In the genomic region with DNA sequence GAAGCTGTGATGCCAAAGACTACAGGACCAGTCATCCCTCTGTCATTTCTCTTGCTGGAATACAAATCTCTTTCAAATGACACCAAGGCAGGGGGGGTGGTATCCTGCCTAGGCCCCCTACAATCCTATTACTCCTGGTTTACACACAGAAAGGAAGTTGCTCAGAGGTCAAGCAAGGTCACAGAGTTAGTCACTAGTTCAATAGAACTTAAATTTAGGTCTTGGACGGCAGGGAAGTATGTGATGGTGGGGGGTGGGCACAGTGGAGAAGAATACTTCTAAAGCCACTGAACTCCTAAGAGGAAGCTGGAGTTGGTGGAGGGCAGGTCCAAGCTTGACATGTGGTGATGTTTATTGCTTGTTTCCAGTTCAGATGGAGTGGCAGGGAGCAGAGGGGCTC, we compare ENCODE assay signal across 15 mouse cellular contexts.
DNase-seq lines count a peak whose midpoint lies in the region; ATAC-seq and TF ChIP-seq lines count a peak whose summit lies in the region.
"Had no signal": no experiment of that assay in that cellular context is flagged by ENCODE, and none has a peak within 500 bp of the region (broad histone marks: within the 10 kb centered on the region; RNA-seq: fewer than 3 reads in every experiment).

No protein-coding gene starts in this region.

- peak; percentile 34 for DNase-seq in forebrain, embryonic 10.5 days (ENCODE audit: extremely low spot score, low spot score)
- DNase-seq in kidney, postnatal 14 days, result peak; percentile 36
- DNase-seq in kidney, adult 9 months, result no peak
- peak; percentile 41 for DNase-seq in NIH3T3 (ENCODE audit: low read depth)
- DNase-seq in layer of hippocampus, postnatal 25 days (ENCODE audit: extremely low spot score in 1 of 2, low spot score in 1 of 2), result no peak
- no peak for DNase-seq in thymus, adult 18-20 months
- DNase-seq: adrenal gland, adult 8-10 months; cerebellum, adult 2 months; left cerebral cortex, postnatal 4 days; thymus, adult 2 months had no signal

- TF ChIP-seq POLR2A in embryonic fibroblast, embryonic 13.5 days (IDR thresholded peaks at IDR 0.05; ENCODE audit: low read depth, low read length), result no peak

- H3K27ac ChIP-seq in forebrain, embryonic 10.5 days, result peak overlapping the region; percentile 84
- H3K27ac ChIP-seq in forebrain, embryonic 16.5 days (ENCODE audit: low read length), result no peak overlapping the region
- peak overlapping the region; percentile 12; the same call in 1 of the 2 replicates for H3K27ac ChIP-seq in embryonic fibroblast, embryonic 13.5 days (ENCODE audit: insufficient read depth, low read length)
- H3K27ac ChIP-seq: hindbrain, embryonic 13.5 days; layer of hippocampus, adult 2 months had no signal

- H3K9ac ChIP-seq in forebrain, embryonic 16.5 days (replicated peaks; ENCODE audit: low read depth, low read length), result no peak overlapping the region
- H3K9ac ChIP-seq: hindbrain, embryonic 13.5 days had no signal

- no peak overlapping the region for H3K4me2 ChIP-seq in forebrain, embryonic 16.5 days (ENCODE audit: low read length)
- H3K4me2 ChIP-seq: hindbrain, embryonic 13.5 days had no signal

- H3K4me1 ChIP-seq in forebrain, embryonic 10.5 days, result peaks cover 51% of the 10 kb centered on the region
- H3K4me1 ChIP-seq in forebrain, embryonic 16.5 days (replicated peaks; ENCODE audit: control insufficient read depth, insufficient read depth, low read length), result no peaks in the 10 kb centered on the region
- H3K4me1 ChIP-seq in embryonic fibroblast, embryonic 13.5 days (ENCODE audit: control insufficient read depth, insufficient read depth, low read length), result peaks cover 7% of the 10 kb centered on the region; the same call in 1 of the 2 replicates

- no peak overlapping the region for H3K4me3 ChIP-seq in forebrain, embryonic 10.5 days
- H3K4me3 ChIP-seq in forebrain, embryonic 16.5 days (replicated peaks; ENCODE audit: low read length), result no peak overlapping the region
- no peak overlapping the region for H3K4me3 ChIP-seq in embryonic fibroblast, embryonic 13.5 days (ENCODE audit: insufficient read depth, low read length)
- H3K4me3 ChIP-seq: hindbrain, embryonic 13.5 days; layer of hippocampus, adult 2 months had no signal

- H3K27me3 ChIP-seq in forebrain, embryonic 10.5 days (ENCODE audit: poor library complexity, severe bottlenecking), result no peaks in the 10 kb centered on the region
- no peaks in the 10 kb centered on the region for H3K27me3 ChIP-seq in forebrain, embryonic 16.5 days (replicated peaks; ENCODE audit: control insufficient read depth, insufficient read depth, low read length)
- H3K27me3 ChIP-seq: hindbrain, embryonic 13.5 days had no signal

- H3K9me3 ChIP-seq in forebrain, embryonic 10.5 days, result no peaks in the 10 kb centered on the region
- no peaks in the 10 kb centered on the region for H3K9me3 ChIP-seq in forebrain, embryonic 16.5 days (ENCODE audit: control insufficient read depth, low read length)
- H3K9me3 ChIP-seq: hindbrain, embryonic 13.5 days had no signal

- no peaks in the 10 kb centered on the region for H3K36me3 ChIP-seq in forebrain, embryonic 10.5 days (replicated peaks)
- no peaks in the 10 kb centered on the region for H3K36me3 ChIP-seq in forebrain, embryonic 16.5 days (ENCODE audit: control insufficient read depth, insufficient read depth)
- H3K36me3 ChIP-seq: G1E; hindbrain, embryonic 13.5 days had no signal

- ATAC-seq in forebrain, embryonic 16.5 days, result no peak

- 0% methylated on average over 1 of the region's 1 CpGs for WGBS in forebrain, embryonic 10.5 days
- WGBS in forebrain, embryonic 16.5 days, result 11% methylated on average over 1 of the region's 1 CpGs

- no peak for TF ChIP-seq CTCF in embryonic fibroblast, embryonic 13.5 days (IDR thresholded peaks at IDR 0.05; ENCODE audit: borderline replicate concordance, insufficient read depth, low read length)

Comparison
In these comparisons a context has a peak if more than half of its experiments do, and no peak if none do; other contexts are left out.
1. DNase-seq: peak in forebrain, embryonic 10.5 days (single experiment), kidney, postnatal 14 days (single experiment) and NIH3T3 (single experiment); none in kidney, adult 9 months (single experiment), layer of hippocampus, postnatal 25 days (0 of 2) and thymus, adult 18-20 months (0 of 2).